Mouse (Mus musculus) Muller cell, postnatal 12 days (primary cell): ENCODE data around the gene Irgm1.
"Not testable (repeated sequence)": the region's sequence is repeated elsewhere in the genome, so short reads cannot be mapped to it uniquely, and the experiment has no call there.

ENCODE experiments used
- DNase-seq: peaks from one replicate; pipeline ENCODE4 v3.0.0-alpha.2; 2015; ENCODE audit errors: inconsistent ontology term

Gene Irgm1

DNA sequence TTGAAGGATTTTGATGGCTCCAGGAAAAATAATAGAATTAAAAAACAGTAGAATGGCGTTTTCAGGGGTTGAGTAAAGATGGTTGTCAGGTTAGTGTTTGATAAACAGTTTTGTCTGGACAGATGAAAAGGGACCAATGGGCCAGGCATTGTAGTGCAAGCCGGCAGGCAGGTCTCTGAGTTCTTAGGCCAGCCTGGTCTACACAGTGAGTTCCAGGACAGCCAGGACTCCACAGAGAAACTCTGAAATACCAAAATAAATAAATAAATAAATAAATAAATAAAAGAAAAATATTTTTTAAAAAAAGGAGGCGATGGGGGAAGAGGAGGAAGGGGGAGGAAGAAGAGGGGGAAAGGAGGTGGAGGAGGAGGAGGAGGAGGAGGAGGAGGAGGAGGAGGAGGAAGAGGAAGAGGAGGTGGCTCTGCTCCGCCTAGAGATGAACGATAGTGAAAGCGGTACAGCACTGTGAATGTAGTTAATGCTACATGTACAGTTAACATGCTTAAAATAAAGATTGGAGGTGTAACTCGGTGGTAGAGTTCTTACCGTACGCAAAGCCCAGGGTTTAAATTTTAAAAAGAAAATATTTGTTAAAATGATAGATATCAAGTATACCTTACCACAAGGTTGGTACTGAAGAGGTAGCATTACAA lies 38.3 kb downstream of the Irgm1 start:
- DNase-seq, result no peak

- no peak for DNase-seq
Measured at GRCm38 (mm10) chr11:48831273-48831672, 40.2 kb downstream of the Irgm1 start.

- DNase-seq, result no peak
Measured at GRCm38 (mm10) chr11:48830279-48830678, 41.2 kb downstream of the Irgm1 start.

GRCm38 (mm10) chr11:48827926-48828325 lies 43.6 kb downstream of the Irgm1 start:
- no peak for DNase-seq

DNA sequence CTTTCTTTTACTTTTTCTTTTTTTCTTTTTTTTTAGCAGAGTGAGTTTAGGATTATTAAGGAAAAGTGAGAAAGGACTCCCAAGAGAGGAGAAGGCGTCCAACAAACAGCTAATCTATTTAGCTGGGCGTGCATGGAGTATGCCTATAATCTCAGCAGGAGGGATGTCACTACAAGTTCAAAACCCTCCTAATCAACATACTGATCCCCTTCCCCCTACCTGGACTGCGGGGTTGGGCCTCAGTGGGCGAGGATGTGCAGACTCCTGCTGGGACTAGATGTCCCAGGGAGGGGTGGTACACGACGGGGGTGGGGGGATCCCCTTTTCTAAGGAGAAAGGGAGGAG lies 44.8 kb downstream of the Irgm1 start:
- peak; percentile 56 for DNase-seq

- not testable (repeated sequence) for DNase-seq
Measured at GRCm38 (mm10) chr11:48825979-48826751, 45.3 kb downstream of the Irgm1 start, which contains the start of the genes Trim7 and Gm12184. TSS of gene Trim7 (plus strand) at chr11:48826140. TSS of gene Gm12184 (minus strand) at chr11:48826655.

GRCm38 (mm10) chr11:48824311-48824830 lies 47.1 kb downstream of the Irgm1 start:
- DNase-seq, result no peak

DNA sequence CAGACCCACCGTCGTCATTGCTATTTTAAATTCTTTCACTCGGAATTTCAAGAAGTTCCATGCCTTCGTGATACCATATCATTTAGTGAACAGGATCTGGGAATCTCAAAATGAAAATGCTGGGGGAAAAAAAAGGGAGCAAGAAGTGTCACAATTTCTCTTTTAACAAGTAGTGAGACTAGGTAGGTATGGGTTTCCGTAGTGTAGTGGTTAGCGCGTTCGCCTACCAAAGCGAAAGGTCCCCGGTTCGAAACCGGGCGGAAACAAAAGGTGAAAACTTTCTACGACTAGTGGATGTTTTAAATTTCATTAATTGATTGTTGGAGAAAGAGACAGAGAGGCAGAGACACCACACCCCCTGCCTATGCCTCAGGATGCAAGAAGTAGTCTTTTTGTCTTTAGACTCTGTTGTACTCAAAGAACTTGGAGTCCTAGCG lies 47.9 kb downstream of the Irgm1 start:
- peak; percentile 77 for DNase-seq

GRCm38 (mm10) chr11:48822768-48823512 lies 48.5 kb downstream of the Irgm1 start:
- no peak for DNase-seq

DNA sequence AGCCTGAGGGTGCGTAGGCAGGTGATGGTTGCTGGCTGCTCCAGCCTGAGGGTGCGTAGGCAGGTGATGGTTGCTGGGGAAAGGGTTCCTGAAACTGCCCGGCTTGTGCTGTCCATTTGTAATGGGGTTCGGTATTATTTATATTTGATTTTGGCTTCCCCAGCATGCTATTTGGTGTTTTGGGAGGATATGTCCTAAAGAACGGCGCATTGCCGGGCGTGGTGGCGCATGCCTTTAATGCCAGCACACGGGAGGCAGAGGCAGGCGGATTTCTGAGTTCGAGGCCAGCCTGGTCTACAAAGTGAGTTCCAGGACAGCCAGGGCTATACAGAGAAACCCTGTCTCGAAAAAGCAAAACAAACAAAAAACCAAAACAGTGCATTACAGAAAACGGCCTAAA lies 50.2 kb downstream of the Irgm1 start:
- DNase-seq, result not testable (repeated sequence)

DNA sequence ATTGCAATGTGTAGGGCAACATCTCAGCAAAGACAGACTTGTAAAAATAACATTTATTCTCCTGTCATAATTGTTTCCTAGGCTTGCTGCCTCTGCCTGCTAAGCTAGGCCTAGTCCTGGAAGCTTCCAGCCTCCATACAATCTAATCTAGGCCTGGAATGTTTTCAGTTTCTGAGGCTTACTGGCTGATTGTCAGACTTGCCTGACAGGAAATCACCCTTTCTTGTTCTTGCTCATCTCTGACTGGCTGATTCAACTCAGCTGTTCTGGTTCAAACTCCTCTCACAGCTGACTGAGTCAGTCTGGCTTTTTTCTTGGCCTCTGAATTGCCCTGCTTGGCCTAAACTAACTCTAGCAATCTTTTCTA lies 51.2 kb downstream of the Irgm1 start:
- DNase-seq, result no peak

DNA sequence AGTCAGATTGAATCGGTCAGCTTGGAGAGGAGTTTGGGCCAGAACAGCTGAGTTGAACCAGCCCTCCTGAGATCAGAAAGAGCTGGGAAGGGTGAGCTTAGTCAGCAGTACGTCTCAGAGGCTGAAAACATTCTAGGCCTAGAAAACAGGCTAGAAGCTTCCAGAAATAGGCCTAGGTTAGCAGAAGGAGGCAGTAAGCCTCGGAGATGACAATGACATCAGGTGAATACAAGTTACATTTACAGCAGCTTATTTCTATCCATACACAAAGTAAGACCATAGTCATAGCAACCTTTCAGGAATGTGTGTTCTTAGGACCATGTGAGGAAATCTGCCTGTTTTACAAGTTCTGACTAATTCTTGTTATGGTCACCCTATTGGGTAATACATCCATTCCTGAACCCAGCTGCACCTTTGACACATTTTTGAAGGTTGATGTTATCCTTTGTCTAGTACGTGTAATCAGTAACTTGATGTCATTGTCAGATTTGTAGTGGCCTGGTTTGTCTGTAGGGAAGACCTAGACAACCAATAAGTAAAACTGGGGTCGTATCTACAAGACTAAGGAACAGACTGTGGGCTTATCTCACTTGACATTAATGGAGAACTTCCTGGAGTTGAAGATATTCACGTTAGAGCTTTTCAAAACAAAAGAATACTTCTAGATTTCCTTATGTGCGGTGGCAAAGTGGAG lies 51.7 kb downstream of the Irgm1 start:
- DNase-seq, result no peak

- peak; percentile 88 for DNase-seq
Measured at GRCm38 (mm10) chr11:48818346-48818745, 53.1 kb downstream of the Irgm1 start.

DNA sequence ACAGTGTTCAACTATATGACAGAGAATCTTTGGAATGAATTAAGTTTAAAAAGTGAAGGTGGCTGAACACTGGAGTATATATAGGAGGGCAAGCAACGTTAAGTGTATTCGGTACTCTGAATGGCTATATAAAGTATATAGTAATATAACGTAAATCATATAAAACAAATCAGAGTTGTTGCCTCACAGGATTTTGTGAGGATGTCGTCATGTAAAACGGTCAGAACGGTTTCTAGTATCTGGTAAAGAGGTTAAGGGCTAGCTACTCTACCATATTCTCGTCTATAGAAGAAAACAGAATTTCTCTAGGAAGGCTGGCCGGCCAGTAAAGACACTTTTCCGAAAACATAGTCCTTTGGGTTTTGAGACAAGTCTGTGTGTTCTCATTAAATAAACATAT lies 53.7 kb downstream of the Irgm1 start:
- DNase-seq, result no peak

GRCm38 (mm10) chr11:48816800-48817665 lies 54.5 kb downstream of the Irgm1 start, which contains the start of gene Trim41:
TSS of gene Trim41 (minus strand) at chr11:48817353.
- peak; percentile 100 for DNase-seq

DNA sequence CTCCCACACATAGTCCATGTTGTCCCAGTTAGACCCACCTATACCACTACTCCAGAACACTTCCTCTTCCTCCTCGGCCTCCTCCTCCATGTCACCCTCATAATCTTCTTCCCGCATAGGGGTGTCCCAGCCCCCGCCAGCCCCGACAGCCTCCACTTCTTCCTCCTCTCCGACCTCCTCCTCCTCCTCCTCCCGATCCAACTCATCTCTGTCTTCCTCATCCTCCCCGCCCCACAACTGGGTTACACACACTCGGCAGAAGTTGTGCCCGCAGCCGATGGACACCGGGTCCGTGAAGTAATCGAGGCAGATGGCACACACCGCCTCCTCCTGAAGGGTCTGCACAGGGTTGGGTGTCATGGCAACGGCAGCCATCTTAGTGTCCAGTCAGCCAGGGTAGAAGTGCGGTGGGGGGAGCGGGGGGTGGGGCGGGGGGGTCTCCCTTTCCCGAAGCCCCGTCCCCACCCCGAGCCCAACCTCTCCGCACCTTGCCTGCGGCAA lies 55.2 kb downstream of the Irgm1 start:
- DNase-seq, result no peak

- no peak for DNase-seq
Measured at GRCm38 (mm10) chr11:48815851-48816250, 55.6 kb downstream of the Irgm1 start.

- no peak for DNase-seq
Measured at GRCm38 (mm10) chr11:48813782-48814181, 57.7 kb downstream of the Irgm1 start.
